Mouse (Mus musculus): ENCODE results near the gene Rest.
"Not testable (repeated sequence)": the region's sequence is repeated elsewhere in the genome, so short reads cannot be mapped to it uniquely, and the experiment has no call there.

The Rest gene

DNA sequence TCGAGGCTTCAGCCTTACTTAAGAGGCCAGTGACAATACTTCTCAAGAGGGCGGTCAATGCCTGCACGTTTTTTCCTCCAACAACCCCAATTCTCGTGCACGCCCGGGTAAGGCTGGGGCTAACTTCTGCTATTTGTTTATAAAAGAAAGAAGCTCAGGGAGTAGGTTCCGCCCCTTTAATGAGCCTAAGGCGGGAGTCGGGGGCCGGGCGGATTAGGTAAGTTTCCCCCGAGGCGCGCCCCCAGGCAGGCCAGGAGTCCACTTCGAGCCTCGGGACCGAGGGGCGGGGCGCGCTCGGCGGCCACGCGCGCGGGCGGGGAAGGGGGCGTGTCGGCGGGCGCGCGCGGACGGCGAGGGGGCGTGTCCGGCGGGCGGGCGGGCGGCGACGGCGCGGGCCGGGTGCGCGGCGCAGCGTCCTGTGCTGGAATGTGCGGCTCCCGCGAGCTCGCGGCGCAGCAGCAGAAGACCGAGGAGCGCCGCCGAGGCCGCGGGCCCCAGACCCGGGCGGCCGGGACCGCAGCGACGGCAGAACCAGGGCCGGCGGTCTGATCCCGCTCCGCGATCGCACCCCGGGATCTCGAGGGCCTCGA, at the start of gene Rest:
Gene Rest (plus strand): TSS at position 411 of the 590 bp plus-strand sequence.
- peak; percentile 88 for DNase-seq (ENCODE audit: low read depth)

DNA sequence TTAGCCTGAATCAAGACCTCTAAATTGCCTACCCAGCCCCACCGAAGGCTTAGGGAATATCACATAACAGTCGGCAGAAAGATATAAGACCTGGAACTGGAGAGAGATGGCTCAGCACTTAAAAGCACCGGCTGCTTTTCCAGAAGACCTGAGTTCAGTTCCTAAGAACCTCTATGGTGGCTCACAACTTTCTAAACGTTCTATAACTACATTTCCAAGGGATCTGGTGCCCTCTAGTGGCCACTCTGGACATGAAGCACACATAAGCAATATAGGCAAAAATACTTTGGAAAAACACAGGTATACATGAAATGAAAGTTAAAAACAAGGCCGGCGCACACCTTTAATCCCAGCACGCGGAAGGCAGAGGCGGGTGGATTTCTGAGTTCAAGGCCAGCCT, 48.1 kb upstream of the Rest start:
- DNase-seq (ENCODE audit: low read depth), result peak; percentile 90

GRCm38 (mm10) chr5:77217724-77218123, 47.6 kb upstream of the Rest start:
- peak; percentile 77 for DNase-seq (ENCODE audit: low read depth)

DNA sequence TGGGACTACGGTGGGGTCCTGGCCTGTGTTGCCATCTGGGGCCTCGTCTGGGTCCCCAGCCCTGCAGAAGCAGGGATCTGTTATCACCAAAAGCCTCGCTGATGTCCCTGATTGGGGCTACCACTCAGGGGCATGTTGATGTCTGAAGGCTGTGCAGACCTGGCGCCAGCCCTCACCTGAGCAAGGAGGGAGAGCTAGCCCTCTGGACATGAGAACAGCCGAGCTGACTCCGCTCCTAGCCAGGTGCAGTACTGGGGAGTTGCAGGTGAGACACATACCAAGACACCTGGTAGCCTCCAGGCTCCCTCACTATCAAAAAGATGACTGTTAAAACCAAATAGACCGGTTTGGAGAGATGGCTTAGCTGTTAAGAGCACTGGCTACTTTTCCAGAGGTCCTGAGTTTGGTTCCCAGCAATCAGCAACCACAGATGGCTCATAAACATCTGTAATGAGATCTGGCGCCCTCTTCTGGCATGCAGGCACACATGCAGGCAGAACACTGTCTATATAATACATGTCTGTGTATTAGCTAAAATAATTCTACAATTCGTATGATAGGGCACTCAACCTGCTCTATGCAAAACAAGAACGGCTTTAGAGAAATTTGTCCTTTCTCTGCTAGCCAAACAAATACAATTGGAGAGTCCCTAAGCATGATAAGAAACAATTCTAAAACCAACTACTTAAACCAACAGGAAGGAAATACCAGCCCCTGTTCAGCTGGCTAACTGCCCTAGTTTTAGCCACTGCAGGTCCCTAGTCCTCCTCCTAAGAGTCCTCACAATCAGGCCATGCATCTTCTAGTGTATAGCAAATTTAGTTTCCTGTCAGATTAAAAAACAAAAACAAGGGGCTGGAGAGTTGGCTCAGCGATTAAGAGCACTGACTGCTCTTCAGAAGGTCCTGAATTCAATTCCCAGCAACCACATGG, 42.0 kb upstream of the Rest start:
- peak; percentile 81 for DNase-seq (ENCODE audit: low read depth)

DNA sequence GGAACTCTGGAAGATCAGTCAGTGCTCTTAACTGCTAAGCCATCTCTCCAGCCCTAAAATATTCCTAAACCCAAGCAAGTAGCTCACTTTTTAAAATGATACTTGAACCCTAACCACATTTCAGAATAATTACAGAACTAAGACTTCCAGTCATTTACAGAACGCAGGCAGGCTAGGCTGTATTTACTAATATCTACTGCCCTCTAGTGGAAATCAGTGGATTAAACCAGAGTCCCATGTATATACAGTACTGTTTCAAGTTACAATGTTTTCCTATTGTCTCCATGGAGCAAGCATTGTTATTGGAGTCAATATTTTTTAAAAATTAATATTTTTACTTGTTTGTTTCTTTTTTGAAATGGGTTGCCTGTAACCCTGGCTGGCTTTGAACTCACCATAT, 36.3 kb upstream of the Rest start:
- peak; percentile 79 for DNase-seq (ENCODE audit: low read depth)

GRCm38 (mm10) chr5:77231863-77232262, 33.4 kb upstream of the Rest start:
- not testable (repeated sequence) for DNase-seq (ENCODE audit: low read depth)

DNA sequence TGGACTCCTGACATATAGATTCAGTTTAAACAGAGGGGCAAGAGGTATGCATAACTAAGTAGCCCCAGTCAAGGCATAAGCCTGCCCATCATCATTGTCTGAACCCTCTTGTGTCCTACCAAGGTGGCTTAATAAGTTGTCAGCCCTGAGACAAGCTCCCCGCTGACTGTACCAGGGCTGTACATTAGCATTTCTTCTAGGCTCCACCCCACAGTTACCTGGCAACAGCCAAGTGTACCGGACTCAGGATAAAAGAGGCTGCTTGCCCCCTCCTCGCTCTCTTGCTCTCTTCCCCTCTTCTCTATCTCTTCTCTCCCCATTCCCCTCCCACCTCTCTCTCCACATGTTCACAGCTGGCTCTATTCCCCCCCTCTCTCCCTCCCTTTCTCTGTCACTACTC, 30.4 kb upstream of the Rest start:
- DNase-seq (ENCODE audit: low read depth), result no peak

GRCm38 (mm10) chr5:77237104-77237503, 28.2 kb upstream of the Rest start:
- DNase-seq (ENCODE audit: low read depth), result peak; percentile 60

GRCm38 (mm10) chr5:77244331-77244987, 20.8 kb upstream of the Rest start:
- no peak for DNase-seq (ENCODE audit: low read depth)

DNA sequence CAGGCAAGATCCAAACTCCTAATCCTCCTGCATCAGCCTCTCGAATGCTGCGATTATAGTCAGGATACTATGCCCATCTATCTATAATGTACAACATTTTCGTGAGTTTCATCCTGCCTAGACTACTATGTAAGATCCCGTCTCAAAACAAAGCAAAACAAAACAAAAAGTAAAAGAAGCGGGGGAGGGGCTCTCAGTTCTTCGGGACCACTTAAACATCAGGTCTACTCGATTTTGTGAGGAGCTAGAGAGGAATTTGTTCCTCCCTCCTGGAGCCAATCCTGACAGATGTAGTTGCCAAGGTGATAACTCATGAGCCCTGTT, 19.9 kb upstream of the Rest start:
- DNase-seq (ENCODE audit: low read depth), result no peak

DNA sequence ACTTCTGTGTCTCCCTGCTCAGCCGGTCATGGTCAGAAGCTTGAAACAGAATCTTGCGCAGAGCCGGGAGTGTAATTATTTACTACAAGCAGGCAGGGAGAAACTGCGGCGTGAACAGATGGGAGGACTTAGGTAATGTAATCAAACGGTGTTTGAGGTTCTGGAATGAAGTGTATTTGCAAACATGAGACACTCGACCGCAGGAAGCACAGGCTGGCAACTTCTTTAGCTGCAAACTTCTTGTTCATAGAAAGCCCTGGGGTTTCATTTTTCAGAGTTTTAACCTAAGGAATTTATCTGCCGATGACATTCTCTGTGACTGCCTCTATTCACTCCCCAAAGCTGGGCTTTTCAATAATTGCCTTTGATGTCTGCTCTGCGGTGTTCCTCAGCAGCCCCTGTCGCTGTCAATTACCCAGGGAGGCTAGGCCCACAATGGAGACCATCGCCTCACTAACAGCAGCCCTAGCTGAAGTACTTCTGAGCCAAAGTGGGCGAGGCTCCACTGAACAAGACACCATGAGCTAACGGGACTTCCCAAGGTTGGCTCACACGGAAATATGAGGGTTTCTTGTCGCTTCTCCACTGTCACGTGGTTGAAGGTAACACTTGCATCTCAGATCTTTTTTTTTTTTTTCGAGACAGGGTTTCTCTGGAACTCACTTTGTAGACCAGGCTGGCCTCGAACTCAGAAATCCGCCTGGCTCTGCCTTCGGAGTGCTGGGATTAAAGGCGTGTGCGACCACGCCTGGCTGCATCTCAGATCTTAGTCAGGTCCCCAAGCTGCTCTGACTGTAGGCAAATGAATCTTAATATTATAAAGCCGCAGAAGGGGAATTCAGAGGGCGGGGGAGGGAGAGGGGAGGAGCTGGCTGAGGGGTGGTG, 19.3 kb upstream of the Rest start:
- DNase-seq (ENCODE audit: low read depth), result peak; percentile 47

- DNase-seq (ENCODE audit: low read depth), result no peak
Measured at GRCm38 (mm10) chr5:77250083-77250482, 15.2 kb upstream of the Rest start.

- peak; percentile 61 for DNase-seq (ENCODE audit: low read depth)
Measured at GRCm38 (mm10) chr5:77251656-77252055, 13.6 kb upstream of the Rest start.

DNA sequence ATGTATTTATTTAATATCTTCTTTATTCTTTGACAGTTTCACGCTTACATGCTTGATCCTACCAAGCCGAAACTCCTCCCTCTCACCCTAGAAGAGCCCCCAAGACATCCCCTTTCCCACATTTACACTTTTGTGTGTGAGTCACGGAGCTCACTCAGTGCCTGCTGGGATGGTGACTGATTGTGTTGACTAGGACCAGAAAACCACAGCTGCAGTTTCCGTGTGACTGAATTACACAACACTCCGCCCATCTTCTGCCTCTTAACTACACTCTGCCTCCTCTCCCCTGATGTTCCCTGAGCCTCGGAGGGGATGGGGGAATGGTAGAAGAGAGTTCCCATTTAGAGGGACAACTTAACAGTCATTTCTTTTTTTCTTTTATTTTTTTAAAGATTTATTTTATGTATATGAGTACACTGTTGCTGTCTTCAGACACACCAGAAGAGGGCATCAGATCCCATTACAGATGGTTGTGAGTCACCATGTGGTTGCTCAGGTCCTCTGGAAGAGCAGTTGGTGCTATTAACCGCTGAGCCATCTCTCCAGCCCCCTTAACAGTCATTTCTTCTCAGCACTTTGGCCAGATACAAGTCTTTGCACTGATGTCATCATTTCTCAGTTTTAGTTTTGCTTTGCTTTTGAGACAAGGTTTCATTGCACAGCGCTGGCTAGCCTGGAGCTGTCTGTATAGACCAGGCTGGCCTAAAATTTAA, 13.0 kb upstream of the Rest start:
- peak; percentile 91 for DNase-seq (ENCODE audit: low read depth)

GRCm38 (mm10) chr5:77253154-77253553, 12.1 kb upstream of the Rest start:
- peak; percentile 54 for DNase-seq (ENCODE audit: low read depth)

GRCm38 (mm10) chr5:77254402-77254801, 10.9 kb upstream of the Rest start:
- DNase-seq (ENCODE audit: low read depth), result no peak

DNA sequence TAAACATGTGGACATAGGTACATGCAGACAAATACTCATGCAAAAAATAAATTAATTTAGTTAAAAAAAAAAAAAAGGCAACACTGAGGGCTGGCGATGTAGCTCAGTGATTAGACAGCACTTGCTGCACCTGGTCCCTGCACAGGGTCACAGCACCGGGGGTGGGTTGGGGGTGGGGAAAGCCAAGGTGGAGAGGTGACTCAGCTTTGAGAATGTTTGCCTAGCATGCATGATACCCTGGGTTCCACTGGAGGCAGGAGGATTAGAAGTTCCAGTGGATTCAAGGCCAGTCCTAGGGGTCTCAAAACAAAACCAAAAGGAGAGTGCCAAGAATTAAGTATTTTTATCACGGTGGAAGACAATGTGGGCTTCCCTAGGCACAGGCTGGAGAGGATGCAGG, 7.7 kb upstream of the Rest start:
- DNase-seq (ENCODE audit: low read depth), result no peak

- no peak for DNase-seq (ENCODE audit: low read depth)
Measured at GRCm38 (mm10) chr5:77259315-77259714, 6.0 kb upstream of the Rest start.

GRCm38 (mm10) chr5:77260141-77260540, 5.2 kb upstream of the Rest start:
- no peak for DNase-seq (ENCODE audit: low read depth)

DNA sequence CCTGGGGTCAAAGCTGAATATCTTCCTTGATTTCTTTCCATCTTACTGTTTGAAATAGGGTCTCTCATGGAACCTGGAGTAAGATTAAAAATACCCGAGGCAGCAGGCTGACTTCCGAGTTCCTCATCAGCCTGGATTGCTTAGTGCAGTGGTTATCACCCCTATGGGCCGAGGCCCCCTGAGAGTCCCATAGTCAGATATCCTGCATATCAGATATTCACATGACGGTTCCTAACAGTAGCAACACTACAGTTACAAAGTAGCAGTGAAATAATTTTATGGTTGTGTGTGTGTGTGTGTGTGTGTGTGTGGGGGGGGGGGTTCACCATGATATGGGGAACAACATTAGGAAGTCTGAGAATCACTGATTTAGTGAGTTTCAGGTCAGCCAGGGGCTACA, 4.2 kb upstream of the Rest start:
- no peak for DNase-seq (ENCODE audit: low read depth)

DNA sequence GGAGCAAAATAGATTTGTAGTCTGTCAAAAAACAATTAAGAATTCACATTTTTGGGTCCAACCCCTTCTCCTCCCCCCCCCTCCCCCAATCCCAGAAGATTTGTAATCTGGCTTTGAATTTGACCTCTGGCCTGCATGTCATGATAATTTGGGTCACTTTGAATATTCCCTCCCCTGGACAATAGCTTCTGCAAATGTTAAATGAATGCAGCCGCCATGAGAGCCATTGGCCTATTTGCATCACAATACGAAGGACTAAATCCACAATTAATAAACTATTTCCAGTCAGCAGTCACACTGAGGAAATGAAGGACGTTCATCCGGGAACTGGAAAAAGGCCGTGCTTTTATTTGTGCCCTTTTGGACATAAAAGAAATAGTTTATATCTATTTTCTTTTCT, 3.2 kb upstream of the Rest start:
- no peak for DNase-seq (ENCODE audit: low read depth)

Data from 416B (cell line).